Mouse (Mus musculus) embryonic facial prominence, embryonic 13.5 days (tissue): ENCODE results near the gene Asap3. TPM values are rescaled to one million over a fixed set of nuclear protein-coding genes. Genes with fewer than 3 reads are reported as not detected.

Source experiments
- ATAC-seq: fragments of 200-750 bp; cut with Nextera tagmentation; 2 replicates; pipeline ENCODE4 v1.8.0; 2017; ENCODE audit warnings: low read depth; ENCODE audit not compliant: insufficient number of reproducible peaks, insufficient read depth, low FRiP score, low TSS enrichment
- H3K27ac ChIP-seq: fragments of 300-500 bp; sonication (generic); 2 replicates; pipeline ENCODE4 v1.5.1; 2015; ENCODE audit warnings: moderate library complexity, mild to moderate bottlenecking, inconsistent platforms
- H3K27me3 ChIP-seq: fragments of 300-500 bp; sonication (generic); 2 replicates; pipeline ENCODE4 v1.6.1; 2015; ENCODE audit warnings: mild to moderate bottlenecking, inconsistent platforms
- H3K36me3 ChIP-seq: fragments of 300-500 bp; sonication (generic); 2 replicates; pipeline ENCODE4 v1.6.1; 2015; ENCODE audit warnings: mild to moderate bottlenecking, inconsistent platforms
- H3K4me1 ChIP-seq: fragments of 300-500 bp; sonication (generic); 2 replicates; pipeline ENCODE4 v1.6.1; 2015; ENCODE audit warnings: inconsistent platforms
- H3K4me2 ChIP-seq: fragments of 300-500 bp; sonication (generic); 2 replicates; pipeline ENCODE4 v1.6.1; 2015; ENCODE audit warnings: moderate library complexity, mild to moderate bottlenecking, inconsistent platforms
- H3K4me3 ChIP-seq: fragments of 300-500 bp; sonication (generic); 2 replicates; pipeline ENCODE4 v1.5.1; 2015; ENCODE audit warnings: mild to moderate bottlenecking, inconsistent platforms
- H3K9ac ChIP-seq: fragments of 300-500 bp; sonication (generic); 2 replicates; pipeline ENCODE4 v1.6.1; 2015; ENCODE audit warnings: mild to moderate bottlenecking, inconsistent platforms
- H3K9me3 ChIP-seq: fragments of 300-500 bp; sonication (generic); 2 replicates; pipeline ENCODE4 v1.6.1; 2016; ENCODE audit warnings: inconsistent platforms
- WGBS: fragments of 180-500 bp; shearing (Covaris S2); methylation state at CpG from one replicate; pipeline ENCODE4 v1.1.7; 2015; ENCODE audit warnings: mixed read lengths; 5-methylcytosine and 5-hydroxymethylcytosine counted together
- polyA plus RNA-seq: library from polyadenylated mRNA; unstranded; fragments of >200 nt; fragmentation: Nextera tagmentation; extraction: Ambion mirVana; gene quantifications from 2 replicates; pipeline ENCODE4 v1.2.1, GENCODE M21; 2015

The Asap3 gene
- polyA plus RNA-seq, 1 experiment from 2014 or later = 10.9 TPM

GRCm38 (mm10) chr4:136186315-136186714 is 19.9 kb upstream of the Asap3 start:
- Histone ChIP-seq H3K9me3 (no peaks in the 10 kb centered on the region), H3K4me3 (no peak overlapping the region), H3K27ac (no peak overlapping the region), H3K27me3 (no peaks in the 10 kb centered on the region), H3K9ac (no peak overlapping the region), H3K36me3 (peaks cover 33% of the 10 kb centered on the region), H3K4me2 (no peak overlapping the region), H3K4me1 (peaks cover 3% of the 10 kb centered on the region)
- 82% methylated on average over 8 of the region's 8 CpGs for WGBS
- no peak for ATAC-seq

GRCm38 (mm10) chr4:136186739-136187472 is 19.3 kb upstream of the Asap3 start:
- WGBS = 86% methylated on average over 23 of the region's 23 CpGs
- no peak overlapping the region for H3K4me3 ChIP-seq
- H3K4me2 ChIP-seq = no peak overlapping the region
- H3K9me3 ChIP-seq = no peaks in the 10 kb centered on the region
- H3K9ac ChIP-seq = no peak overlapping the region
- no peak for ATAC-seq
- H3K27me3 ChIP-seq = no peaks in the 10 kb centered on the region
- H3K4me1 ChIP-seq = no peaks in the 10 kb centered on the region
- H3K36me3 ChIP-seq = peaks cover 36% of the 10 kb centered on the region
- H3K27ac ChIP-seq = no peak overlapping the region

- H3K36me3 ChIP-seq = peaks cover 48% of the 10 kb centered on the region
- no peak overlapping the region for H3K9ac ChIP-seq
- H3K9me3 ChIP-seq = no peaks in the 10 kb centered on the region
- no peak overlapping the region for H3K4me2 ChIP-seq
- H3K4me3 ChIP-seq = no peak overlapping the region
- H3K4me1 ChIP-seq = no peaks in the 10 kb centered on the region
- H3K27me3 ChIP-seq = no peaks in the 10 kb centered on the region
- H3K27ac ChIP-seq = no peak overlapping the region
- 88% methylated on average over 6 of the region's 6 CpGs for WGBS
- no peak for ATAC-seq
Measured at GRCm38 (mm10) chr4:136188973-136189737, 17.0 kb upstream of the Asap3 start.

GRCm38 (mm10) chr4:136189912-136190311 is 16.3 kb upstream of the Asap3 start:
- H3K9ac ChIP-seq = no peak overlapping the region
- WGBS = 84% methylated on average over 8 of the region's 8 CpGs
- ATAC-seq = no peak
- no peak overlapping the region for H3K27ac ChIP-seq
- no peaks in the 10 kb centered on the region for H3K9me3 ChIP-seq
- no peak overlapping the region for H3K4me2 ChIP-seq
- H3K4me1 ChIP-seq = peaks cover 1% of the 10 kb centered on the region
- H3K4me3 ChIP-seq = no peak overlapping the region
- no peaks in the 10 kb centered on the region for H3K27me3 ChIP-seq
- peaks cover 42% of the 10 kb centered on the region for H3K36me3 ChIP-seq

GRCm38 (mm10) chr4:136193571-136193970 is 12.6 kb upstream of the Asap3 start:
- peaks cover 24% of the 10 kb centered on the region for H3K36me3 ChIP-seq
- H3K9ac ChIP-seq = no peak overlapping the region
- 79% methylated on average over 3 of the region's 3 CpGs for WGBS
- H3K9me3 ChIP-seq = no peaks in the 10 kb centered on the region
- no peak for ATAC-seq
- H3K27ac ChIP-seq = no peak overlapping the region
- no peaks in the 10 kb centered on the region for H3K27me3 ChIP-seq
- H3K4me1 ChIP-seq = peaks cover 17% of the 10 kb centered on the region
- no peak overlapping the region for H3K4me2 ChIP-seq
- no peak overlapping the region for H3K4me3 ChIP-seq

- Histone ChIP-seq H3K36me3 (peaks cover 18% of the 10 kb centered on the region), H3K9ac (no peak overlapping the region), H3K27ac (no peak overlapping the region), H3K4me2 (no peak overlapping the region), H3K27me3 (no peaks in the 10 kb centered on the region), H3K4me1 (peaks cover 17% of the 10 kb centered on the region), H3K9me3 (no peaks in the 10 kb centered on the region), H3K4me3 (no peak overlapping the region)
- no peak for ATAC-seq
- 41% methylated on average over 7 of the region's 7 CpGs for WGBS
Measured at GRCm38 (mm10) chr4:136195029-136195428, 11.1 kb upstream of the Asap3 start.

- Histone ChIP-seq H3K27ac (no peak overlapping the region), H3K4me1 (peaks cover 17% of the 10 kb centered on the region), H3K36me3 (peaks cover 15% of the 10 kb centered on the region), H3K9me3 (no peaks in the 10 kb centered on the region), H3K27me3 (no peaks in the 10 kb centered on the region), H3K4me3 (no peak overlapping the region), H3K4me2 (no peak overlapping the region), H3K9ac (no peak overlapping the region)
- 35% methylated on average over 9 of the region's 9 CpGs for WGBS
- no peak for ATAC-seq
Measured at GRCm38 (mm10) chr4:136195629-136196028, 10.5 kb upstream of the Asap3 start.

- Histone ChIP-seq H3K27ac (no peak overlapping the region), H3K4me3 (no peak overlapping the region), H3K9me3 (no peaks in the 10 kb centered on the region), H3K4me2 (no peak overlapping the region), H3K27me3 (0 out of 2 replicates have a peak, but pooled peaks cover 4% of the 10 kb centered on the region), H3K9ac (no peak overlapping the region), H3K36me3 (peaks cover 15% of the 10 kb centered on the region), H3K4me1 (peaks cover 17% of the 10 kb centered on the region)
- ATAC-seq = no peak
- WGBS = 76% methylated on average over 10 of the region's 10 CpGs
Measured at GRCm38 (mm10) chr4:136196201-136196600, 10.0 kb upstream of the Asap3 start.

GRCm38 (mm10) chr4:136198846-136199245 is 7.3 kb upstream of the Asap3 start:
- WGBS = 83% methylated on average over 7 of the region's 7 CpGs
- no peaks in the 10 kb centered on the region for H3K9me3 ChIP-seq
- 0 out of 2 replicates have a peak, but pooled peaks cover 8% of the 10 kb centered on the region for H3K27me3 ChIP-seq
- peaks cover 24% of the 10 kb centered on the region for H3K4me1 ChIP-seq
- H3K9ac ChIP-seq = no peak overlapping the region
- H3K4me2 ChIP-seq = no peak overlapping the region
- no peak overlapping the region for H3K27ac ChIP-seq
- H3K4me3 ChIP-seq = no peak overlapping the region
- H3K36me3 ChIP-seq = no peaks in the 10 kb centered on the region
- ATAC-seq = no peak

- no peak for ATAC-seq
- no peak overlapping the region for H3K4me3 ChIP-seq
- H3K9me3 ChIP-seq = no peaks in the 10 kb centered on the region
- 32% methylated on average over 9 of the region's 9 CpGs for WGBS
- peaks cover 24% of the 10 kb centered on the region for H3K4me1 ChIP-seq
- 0 out of 2 replicates have a peak, but pooled peaks cover 8% of the 10 kb centered on the region for H3K27me3 ChIP-seq
- H3K27ac ChIP-seq = no peak overlapping the region
- H3K9ac ChIP-seq = no peak overlapping the region
- no peaks in the 10 kb centered on the region for H3K36me3 ChIP-seq
- H3K4me2 ChIP-seq = no peak overlapping the region
Measured at GRCm38 (mm10) chr4:136199562-136200292, 6.4 kb upstream of the Asap3 start.

- Histone ChIP-seq H3K36me3 (no peaks in the 10 kb centered on the region), H3K4me1 (peaks cover 21% of the 10 kb centered on the region), H3K4me3 (no peak overlapping the region), H3K9ac (no peak overlapping the region), H3K27ac (no peak overlapping the region), H3K9me3 (no peaks in the 10 kb centered on the region), H3K27me3 (0 out of 2 replicates have a peak, but pooled peaks cover 8% of the 10 kb centered on the region), H3K4me2 (no peak overlapping the region)
- 5% methylated on average over 9 of the region's 9 CpGs for WGBS
- no peak for ATAC-seq
Measured at GRCm38 (mm10) chr4:136202509-136202908, 3.7 kb upstream of the Asap3 start.
